Mouse (Mus musculus): ENCODE measurements around the gene Cacng6.

GRCm38 (mm10) chr7:3457841-3458217 is 33.8 kb downstream of the Cacng6 start:
- TF ChIP-seq TAL1 (IDR thresholded peaks at IDR 0.05; ENCODE audit: low read length) (no peak), GATA1 (IDR thresholded peaks at IDR 0.05; ENCODE audit: low read length) (no peak)
